Mouse (Mus musculus): ENCODE data around the gene Nol4l. TPM values are rescaled to one million over a fixed set of nuclear protein-coding genes. Genes with fewer than 3 reads are reported as not detected.

The Nol4l gene
- polyA plus RNA-seq, 1 experiment from 2014 or later: 11.5 TPM

DNA sequence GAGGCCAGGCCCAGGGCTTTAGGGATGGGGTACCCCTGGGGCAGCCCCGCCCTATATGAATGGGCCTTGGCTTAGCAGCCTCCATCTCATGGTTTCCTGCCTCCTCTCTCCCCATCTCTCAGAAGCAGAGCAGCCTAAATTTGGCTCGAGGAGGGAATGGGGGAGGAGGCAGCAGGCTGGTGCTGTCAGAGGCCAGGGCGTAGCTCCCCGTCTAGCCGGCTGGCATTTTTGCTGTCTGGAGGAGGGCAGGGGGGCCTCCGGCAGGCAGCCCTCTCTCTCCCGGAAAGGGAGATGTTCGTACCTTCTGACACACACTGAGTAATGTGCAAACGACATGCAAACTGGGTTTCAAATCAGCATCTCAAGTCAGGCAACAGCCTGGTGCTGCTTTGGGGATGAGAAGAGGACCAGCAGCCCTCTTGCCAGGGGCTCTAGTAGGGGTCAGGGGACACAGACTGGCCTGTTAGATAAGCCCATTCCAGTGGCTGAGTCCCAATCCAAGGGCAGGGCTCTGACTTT is 35.4 kb downstream of the Nol4l start:
- H3K27ac ChIP-seq (ENCODE audit: low read length): peak overlapping the region; percentile 62
- no peaks in the 10 kb centered on the region for H3K9me3 ChIP-seq (replicated peaks; ENCODE audit: control insufficient read depth, low read length)
- WGBS: 24% methylated on average over 9 of the region's 9 CpGs
- peaks cover 40% of the 10 kb centered on the region for H3K4me1 ChIP-seq (ENCODE audit: control insufficient read depth, insufficient read depth, low read length)
- H3K4me2 ChIP-seq (ENCODE audit: low read depth, low read length): no peak overlapping the region
- H3K9ac ChIP-seq (ENCODE audit: low read length): peak overlapping the region; percentile 9; the same call in 1 of the 2 replicates
- no peaks in the 10 kb centered on the region for H3K36me3 ChIP-seq (ENCODE audit: control insufficient read depth, insufficient read depth, low read length)
- ATAC-seq (ENCODE audit: insufficient read depth, low FRiP score): peak; percentile 4; the same call in 1 of the 2 replicates
- H3K27me3 ChIP-seq (ENCODE audit: control insufficient read depth, insufficient read depth, low read length): peaks cover 4% of the 10 kb centered on the region; the same call in 1 of the 2 replicates
- no peak overlapping the region for H3K4me3 ChIP-seq (replicated peaks; ENCODE audit: low read length)

DNA sequence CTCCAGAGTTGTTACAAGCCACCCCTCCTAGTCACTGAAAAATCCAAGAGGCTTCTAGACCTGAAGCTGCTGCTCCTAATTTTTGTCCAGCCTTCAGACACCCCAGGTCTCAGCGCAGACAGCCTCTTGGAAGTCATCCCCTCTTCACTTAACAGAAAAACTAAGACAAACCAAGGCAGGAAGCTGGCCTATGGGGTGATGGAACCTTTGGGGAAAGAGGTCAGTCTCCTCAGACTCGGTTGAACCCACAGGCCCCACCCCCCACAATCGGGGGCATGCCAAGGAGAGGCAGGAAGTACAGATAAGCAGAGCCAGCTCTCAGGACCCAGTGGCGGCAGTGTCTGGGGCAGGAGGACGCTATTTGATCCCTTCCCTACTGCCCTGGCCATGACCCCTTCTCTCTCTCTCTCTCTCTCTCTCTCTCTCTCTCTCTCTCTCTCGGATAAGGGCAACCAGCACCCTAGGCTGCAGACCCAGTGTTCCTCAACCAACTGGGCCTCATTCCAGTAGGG is 35.9 kb downstream of the Nol4l start:
- ATAC-seq (ENCODE audit: insufficient read depth, low FRiP score): peak; percentile 42; the same call in 1 of the 2 replicates
- Histone ChIP-seq H3K27ac (ENCODE audit: low read length) (peak overlapping the region; percentile 62), H3K4me3 (replicated peaks; ENCODE audit: low read length) (no peak overlapping the region), H3K9me3 (replicated peaks; ENCODE audit: control insufficient read depth, low read length) (no peaks in the 10 kb centered on the region), H3K27me3 (ENCODE audit: control insufficient read depth, insufficient read depth, low read length) (peaks cover 4% of the 10 kb centered on the region; the same call in 1 of the 2 replicates), H3K9ac (ENCODE audit: low read length) (0 out of 2 replicates have a peak overlapping the region, but pooled peaks have one; percentile 9), H3K4me1 (ENCODE audit: control insufficient read depth, insufficient read depth, low read length) (peaks cover 40% of the 10 kb centered on the region), H3K36me3 (ENCODE audit: control insufficient read depth, insufficient read depth, low read length) (no peaks in the 10 kb centered on the region), H3K4me2 (ENCODE audit: low read depth, low read length) (no peak overlapping the region)
- WGBS: 16% methylated on average over 6 of the region's 6 CpGs

DNA sequence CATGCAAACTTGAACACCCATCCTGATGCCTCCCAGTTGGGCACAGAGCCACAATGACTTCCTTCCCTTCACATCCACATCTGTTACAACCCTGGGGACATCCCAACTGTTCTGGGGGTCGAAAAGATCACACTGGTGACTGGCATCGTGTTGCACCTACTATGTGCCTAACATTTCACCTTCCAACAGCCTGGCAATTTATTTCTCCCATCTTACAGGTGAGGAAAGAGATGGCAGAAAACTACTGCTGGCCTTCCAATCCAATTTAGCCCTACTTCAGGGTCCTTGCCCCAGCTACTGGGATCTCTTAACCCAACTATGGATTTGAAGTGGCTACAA is 36.4 kb downstream of the Nol4l start:
- 32% methylated on average over 2 of the region's 2 CpGs for WGBS
- Histone ChIP-seq H3K4me3 (replicated peaks; ENCODE audit: low read length) (peak overlapping the region; percentile 49), H3K9me3 (replicated peaks; ENCODE audit: control insufficient read depth, low read length) (no peaks in the 10 kb centered on the region), H3K27ac (ENCODE audit: low read length) (peak overlapping the region; percentile 62; the same call in 1 of the 2 replicates), H3K4me2 (ENCODE audit: low read depth, low read length) (peak overlapping the region; percentile 70), H3K4me1 (ENCODE audit: control insufficient read depth, insufficient read depth, low read length) (peaks cover 40% of the 10 kb centered on the region), H3K27me3 (ENCODE audit: control insufficient read depth, insufficient read depth, low read length) (peaks cover 4% of the 10 kb centered on the region; the same call in 1 of the 2 replicates), H3K9ac (ENCODE audit: low read length) (peak overlapping the region; percentile 72; the same call in 1 of the 2 replicates), H3K36me3 (ENCODE audit: control insufficient read depth, insufficient read depth, low read length) (no peaks in the 10 kb centered on the region)
- no peak for ATAC-seq (ENCODE audit: insufficient read depth, low FRiP score)

DNA sequence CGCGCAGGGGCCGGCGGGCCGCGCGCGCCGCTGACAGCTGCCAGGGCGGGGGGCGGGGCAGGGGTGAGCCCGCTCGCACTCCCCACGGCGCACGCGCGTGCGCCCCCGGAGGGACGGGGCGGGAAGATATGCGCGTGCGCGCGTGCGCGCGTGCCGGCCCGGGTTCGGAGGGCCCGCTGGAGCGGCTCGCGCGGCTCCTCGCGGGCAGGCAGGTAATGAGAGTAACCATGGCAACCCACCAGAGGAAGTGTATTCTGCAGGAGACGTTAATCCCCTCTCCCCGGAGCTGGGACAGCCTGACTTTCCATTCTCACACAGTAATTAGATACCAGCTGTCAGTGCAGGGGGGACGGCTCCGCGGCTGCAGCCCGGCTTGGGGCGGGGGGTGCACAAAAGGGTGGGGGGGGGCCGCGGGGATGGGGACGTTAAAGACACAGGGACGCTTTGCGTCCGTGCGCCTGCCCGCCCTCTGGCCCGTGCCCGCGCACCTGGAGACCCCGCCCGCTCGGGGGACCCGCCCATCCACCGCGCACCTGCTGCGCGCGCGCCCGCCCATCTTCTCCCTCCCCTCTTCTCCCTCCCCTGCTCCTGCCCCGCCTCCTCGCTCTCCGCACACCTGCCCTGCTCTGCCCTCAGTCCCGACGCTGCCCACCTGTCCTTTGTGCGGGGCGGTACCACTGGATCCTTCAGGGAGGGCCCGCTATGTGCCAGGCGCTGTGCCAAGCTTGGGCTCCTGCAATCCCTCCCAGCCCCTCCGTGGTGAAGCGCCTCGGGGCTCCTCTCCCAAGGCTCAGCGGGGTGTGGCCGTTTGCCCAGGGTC is 37.0 kb downstream of the Nol4l start, which contains the start of gene 4930404H24Rik:
4930404H24Rik (plus strand) TSS at position 218 of the 820 bp plus-strand sequence.
- H3K4me2 ChIP-seq (ENCODE audit: low read depth, low read length): peak within 1 kb of the TSS; percentile 70
- H3K9me3 ChIP-seq (replicated peaks; ENCODE audit: control insufficient read depth, low read length): no peaks in the 10 kb centered on the region
- H3K4me3 ChIP-seq (replicated peaks; ENCODE audit: low read length): peak within 1 kb of the TSS; percentile 49
- ATAC-seq (ENCODE audit: insufficient read depth, low FRiP score): peak; percentile 64
- H3K9ac ChIP-seq (ENCODE audit: low read length): peak within 1 kb of the TSS; percentile 72
- H3K27ac ChIP-seq (ENCODE audit: low read length): peak within 1 kb of the TSS; percentile 62; the same call in 1 of the 2 replicates
- whole genome bisulfite sequencing: 1% methylated on average over 71 of the region's 83 CpGs
- H3K36me3 ChIP-seq (ENCODE audit: control insufficient read depth, insufficient read depth, low read length): no peaks in the 10 kb centered on the region
- peaks cover 4% of the 10 kb centered on the region; the same call in 1 of the 2 replicates for H3K27me3 ChIP-seq (ENCODE audit: control insufficient read depth, insufficient read depth, low read length)
- H3K4me1 ChIP-seq (ENCODE audit: control insufficient read depth, insufficient read depth, low read length): peaks cover 40% of the 10 kb centered on the region

DNA sequence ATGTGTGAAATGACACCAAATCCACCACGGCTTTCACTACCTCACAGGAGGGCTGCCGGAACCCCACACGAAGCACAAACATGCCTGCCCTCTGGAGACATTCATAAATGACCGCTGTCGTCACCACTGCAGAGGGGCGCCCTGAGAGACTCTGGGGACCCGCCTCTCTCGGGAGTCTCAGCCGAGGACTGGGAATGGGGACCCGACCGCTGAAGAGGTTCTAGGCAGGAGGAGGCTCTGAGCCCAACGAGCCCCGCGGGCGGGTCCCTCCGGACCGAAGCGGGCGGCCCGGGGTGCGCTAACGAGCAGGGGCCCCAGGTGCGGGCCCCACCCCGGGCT is 37.6 kb downstream of the Nol4l start:
- peaks cover 4% of the 10 kb centered on the region; the same call in 1 of the 2 replicates for H3K27me3 ChIP-seq (ENCODE audit: control insufficient read depth, insufficient read depth, low read length)
- H3K4me1 ChIP-seq (ENCODE audit: control insufficient read depth, insufficient read depth, low read length): peaks cover 40% of the 10 kb centered on the region
- no peaks in the 10 kb centered on the region for H3K9me3 ChIP-seq (replicated peaks; ENCODE audit: control insufficient read depth, low read length)
- peak; percentile 1; the same call in 1 of the 2 replicates for ATAC-seq (ENCODE audit: insufficient read depth, low FRiP score)
- no peak overlapping the region for H3K27ac ChIP-seq (ENCODE audit: low read length)
- no peaks in the 10 kb centered on the region for H3K36me3 ChIP-seq (ENCODE audit: control insufficient read depth, insufficient read depth, low read length)
- H3K9ac ChIP-seq (ENCODE audit: low read length): peak overlapping the region; percentile 72
- peak overlapping the region; percentile 49 for H3K4me3 ChIP-seq (replicated peaks; ENCODE audit: low read length)
- under 1% methylated on average over 24 of the region's 24 CpGs for WGBS
- H3K4me2 ChIP-seq (ENCODE audit: low read depth, low read length): peak overlapping the region; percentile 70

DNA sequence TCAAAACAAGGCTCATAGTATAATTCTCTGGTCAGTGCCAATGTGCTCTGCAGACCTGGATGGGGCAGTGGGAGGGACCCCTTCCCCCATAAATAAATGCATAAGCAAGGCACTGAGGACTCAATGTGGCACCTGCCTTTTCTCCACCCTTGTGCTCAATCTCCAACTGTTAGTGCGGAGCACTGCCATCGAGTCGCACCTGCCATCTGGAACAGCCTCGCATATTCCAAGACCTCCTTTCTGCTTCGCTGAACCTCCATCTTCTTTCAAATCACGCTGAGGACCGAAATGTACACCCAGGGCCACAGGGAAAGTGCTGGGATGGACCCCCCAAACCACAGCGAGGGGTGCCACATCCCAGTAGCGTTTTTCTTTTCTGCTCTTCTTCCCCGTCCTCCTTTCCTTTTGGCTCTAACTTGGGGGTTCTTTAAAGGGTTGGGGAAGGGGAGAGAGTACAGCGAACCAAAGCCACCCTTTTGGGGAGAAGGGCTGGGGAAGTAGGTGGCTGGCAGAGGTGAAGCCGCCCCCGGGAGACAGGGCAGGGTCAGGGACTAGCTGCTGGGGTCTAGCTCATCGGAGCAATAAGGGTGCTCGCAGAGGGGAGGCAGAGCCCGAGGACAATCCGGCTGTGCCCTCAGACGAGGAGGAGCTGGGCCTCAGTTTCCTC is 38.1 kb downstream of the Nol4l start:
- no peak for ATAC-seq (ENCODE audit: insufficient read depth, low FRiP score)
- Histone ChIP-seq H3K27ac (ENCODE audit: low read length) (no peak overlapping the region), H3K9me3 (replicated peaks; ENCODE audit: control insufficient read depth, low read length) (no peaks in the 10 kb centered on the region), H3K36me3 (ENCODE audit: control insufficient read depth, insufficient read depth, low read length) (no peaks in the 10 kb centered on the region), H3K4me2 (ENCODE audit: low read depth, low read length) (peak overlapping the region; percentile 70), H3K9ac (ENCODE audit: low read length) (peak overlapping the region; percentile 72), H3K27me3 (ENCODE audit: control insufficient read depth, insufficient read depth, low read length) (peaks cover 4% of the 10 kb centered on the region; the same call in 1 of the 2 replicates), H3K4me1 (ENCODE audit: control insufficient read depth, insufficient read depth, low read length) (peaks cover 36% of the 10 kb centered on the region), H3K4me3 (replicated peaks; ENCODE audit: low read length) (peak overlapping the region; percentile 49)
- WGBS: 20% methylated on average over 18 of the region's 18 CpGs

DNA sequence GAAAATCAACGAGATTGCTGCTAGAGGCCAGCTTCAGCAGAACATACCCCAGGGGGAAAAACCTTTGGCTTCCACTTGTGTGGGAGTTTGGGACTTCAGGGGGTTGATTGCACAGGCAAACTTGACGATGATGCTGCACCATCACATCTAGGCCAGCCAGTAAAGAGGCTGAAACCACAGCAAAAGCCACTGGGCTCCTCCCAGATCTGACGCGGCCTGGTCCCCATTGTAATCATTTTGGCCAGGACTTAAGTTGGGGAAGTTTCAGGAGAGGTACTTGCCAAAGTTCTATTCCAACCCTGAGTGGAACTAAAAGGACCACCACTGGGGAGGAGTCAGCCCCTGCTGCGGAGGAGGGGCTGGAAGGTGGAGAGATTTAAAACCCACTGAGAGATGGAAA is 38.8 kb downstream of the Nol4l start:
- Histone ChIP-seq H3K36me3 (ENCODE audit: control insufficient read depth, insufficient read depth, low read length) (no peaks in the 10 kb centered on the region), H3K27ac (ENCODE audit: low read length) (no peak overlapping the region), H3K4me1 (ENCODE audit: control insufficient read depth, insufficient read depth, low read length) (peaks cover 29% of the 10 kb centered on the region), H3K4me3 (replicated peaks; ENCODE audit: low read length) (no peak overlapping the region), H3K4me2 (ENCODE audit: low read depth, low read length) (no peak overlapping the region), H3K9ac (ENCODE audit: low read length) (no peak overlapping the region), H3K27me3 (ENCODE audit: control insufficient read depth, insufficient read depth, low read length) (peaks cover 4% of the 10 kb centered on the region; the same call in 1 of the 2 replicates), H3K9me3 (replicated peaks; ENCODE audit: control insufficient read depth, low read length) (no peaks in the 10 kb centered on the region)
- 52% methylated on average over 5 of the region's 5 CpGs for WGBS
- ATAC-seq (ENCODE audit: insufficient read depth, low FRiP score): no peak

DNA sequence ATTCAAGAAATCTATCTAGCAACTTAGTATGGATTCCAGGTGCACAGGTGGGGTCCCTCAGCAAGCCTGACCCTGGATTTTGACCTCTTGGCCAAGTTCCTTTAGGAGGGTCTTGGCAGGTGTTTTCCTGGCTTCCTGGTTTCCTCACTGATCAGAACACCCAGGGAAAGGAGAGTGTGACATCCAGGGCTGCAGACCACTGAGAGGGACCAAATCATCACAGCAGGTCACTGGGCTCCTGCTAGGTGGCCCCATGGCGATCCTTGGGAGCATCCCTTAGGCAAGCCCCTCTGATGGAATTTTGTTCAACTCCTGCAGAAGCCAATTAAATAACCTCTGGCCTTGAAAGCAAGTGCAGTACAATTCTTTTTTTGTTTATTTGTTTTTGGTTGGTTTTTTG is 39.7 kb downstream of the Nol4l start:
- no peak overlapping the region for H3K27ac ChIP-seq (ENCODE audit: low read length)

More for the DNA sequence above, 39.7 kb downstream of the Nol4l start:
- Histone ChIP-seq H3K27me3 (ENCODE audit: control insufficient read depth, insufficient read depth, low read length) (peaks cover 4% of the 10 kb centered on the region; the same call in 1 of the 2 replicates), H3K9ac (ENCODE audit: low read length) (no peak overlapping the region), H3K4me3 (replicated peaks; ENCODE audit: low read length) (no peak overlapping the region), H3K4me1 (ENCODE audit: control insufficient read depth, insufficient read depth, low read length) (peaks cover 27% of the 10 kb centered on the region), H3K36me3 (ENCODE audit: control insufficient read depth, insufficient read depth, low read length) (no peaks in the 10 kb centered on the region), H3K4me2 (ENCODE audit: low read depth, low read length) (no peak overlapping the region), H3K9me3 (replicated peaks; ENCODE audit: control insufficient read depth, low read length) (no peaks in the 10 kb centered on the region)
- ATAC-seq (ENCODE audit: insufficient read depth, low FRiP score): no peak
- WGBS: 86% methylated on average over 1 of the region's 1 CpGs

Data from stomach, embryonic 16.5 days (tissue).